Mouse (Mus musculus): Measurements from ENCODE around the gene Flt3.

Flt3 gene

GRCm38 (mm10) chr5:147399843-147400504 lies at the start of gene Flt3:
TSS of gene Flt3 (minus strand) at chr5:147400489.
- Histone ChIP-seq H3K27me3 (ENCODE audit: insufficient read depth, low read length) (peaks cover 47% of the 10 kb centered on the region), H3K36me3 (ENCODE audit: insufficient read depth, low read length) (no peaks in the 10 kb centered on the region), H3K4me3 (replicated peaks; ENCODE audit: low read length) (peak within 1 kb of the TSS; percentile 79), H3K9me3 (ENCODE audit: low read length) (peaks cover 1% of the 10 kb centered on the region; the same call in 1 of the 2 replicates), H3K4me1 (replicated peaks; ENCODE audit: low read depth, low read length) (peaks cover 9% of the 10 kb centered on the region)
- TF ChIP-seq POU5F1 (IDR thresholded peaks at IDR 0.05; ENCODE audit: borderline replicate concordance, low read length) = no peak
- TF ChIP-seq NANOG (IDR thresholded peaks at IDR 0.05; ENCODE audit: borderline replicate concordance, low read length) = no peak
- no peak for TF ChIP-seq CTCF (conservative IDR thresholded peaks at IDR 0.05; ENCODE audit: low read length)

- Histone ChIP-seq H3K9me3 (ENCODE audit: low read length) (no peaks in the 10 kb centered on the region), H3K4me3 (replicated peaks; ENCODE audit: low read length) (no peak overlapping the region), H3K27me3 (ENCODE audit: insufficient read depth, low read length) (no peaks in the 10 kb centered on the region), H3K36me3 (ENCODE audit: insufficient read depth, low read length) (peaks cover 20% of the 10 kb centered on the region), H3K4me1 (replicated peaks; ENCODE audit: low read depth, low read length) (peaks cover 23% of the 10 kb centered on the region)
- TF ChIP-seq NANOG (IDR thresholded peaks at IDR 0.05; ENCODE audit: borderline replicate concordance, low read length) (no peak), POU5F1 (IDR thresholded peaks at IDR 0.05; ENCODE audit: borderline replicate concordance, low read length) (no peak), CTCF (conservative IDR thresholded peaks at IDR 0.05; ENCODE audit: low read length) (no peak)
These were observed 48.6 kb upstream of the Flt3 start for GRCm38 (mm10) chr5:147448933-147449332.

DNA sequence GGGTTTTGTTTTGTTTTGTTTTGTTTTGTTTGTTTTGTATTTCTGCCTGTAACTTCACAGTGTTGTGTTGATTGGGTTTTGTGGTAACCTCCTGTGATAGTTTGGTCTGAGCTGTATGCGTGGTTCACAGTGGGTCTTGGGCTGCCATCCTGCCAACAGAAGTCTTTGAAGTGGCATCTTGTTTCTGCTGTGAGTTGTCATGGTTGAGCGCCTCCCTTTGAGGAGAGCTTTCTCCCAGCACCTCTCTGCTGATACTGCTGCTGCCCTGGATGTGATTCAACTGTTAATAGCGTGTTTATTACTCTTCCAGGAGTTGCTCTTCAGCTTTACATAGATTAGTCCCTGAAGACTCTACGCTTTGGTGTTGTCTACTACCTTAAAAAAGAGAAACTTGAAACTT lies 48.2 kb upstream of the Flt3 start:
- H3K4me3 ChIP-seq (replicated peaks; ENCODE audit: low read length) = no peak overlapping the region

DNA sequence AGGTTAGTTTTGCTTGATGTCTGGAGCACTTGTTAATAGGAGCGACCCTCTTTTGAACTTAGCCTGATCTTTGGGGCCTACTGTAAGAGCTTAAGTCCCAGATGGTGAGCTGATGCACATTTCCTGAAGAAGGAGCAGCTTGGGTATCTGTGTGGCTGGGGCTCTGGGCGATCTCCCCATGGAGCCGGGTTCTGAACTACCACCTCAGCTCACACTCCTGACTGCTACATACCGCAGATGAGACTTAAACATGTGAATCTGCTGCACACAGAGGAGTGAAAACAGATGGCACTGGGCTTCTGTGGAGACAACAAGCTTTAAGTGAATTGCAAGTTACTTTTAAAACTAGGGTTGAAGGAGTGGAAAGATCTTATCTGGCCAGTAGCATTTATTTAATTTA lies 45.0 kb upstream of the Flt3 start:
- Histone ChIP-seq H3K9me3 (ENCODE audit: low read length) (no peaks in the 10 kb centered on the region), H3K27me3 (ENCODE audit: insufficient read depth, low read length) (no peaks in the 10 kb centered on the region), H3K36me3 (ENCODE audit: insufficient read depth, low read length) (peaks cover 7% of the 10 kb centered on the region; the same call in 1 of the 2 replicates), H3K4me3 (replicated peaks; ENCODE audit: low read length) (no peak overlapping the region), H3K4me1 (replicated peaks; ENCODE audit: low read depth, low read length) (peaks cover 50% of the 10 kb centered on the region)
- TF ChIP-seq CTCF (conservative IDR thresholded peaks at IDR 0.05; ENCODE audit: low read length) = no peak
- TF ChIP-seq POU5F1 (IDR thresholded peaks at IDR 0.05; ENCODE audit: borderline replicate concordance, low read length) = no peak
- TF ChIP-seq NANOG (IDR thresholded peaks at IDR 0.05; ENCODE audit: borderline replicate concordance, low read length) = no peak

More for the DNA sequence above, 48.2 kb upstream of the Flt3 start:
- Histone ChIP-seq H3K9me3 (ENCODE audit: low read length) (no peaks in the 10 kb centered on the region), H3K27me3 (ENCODE audit: insufficient read depth, low read length) (no peaks in the 10 kb centered on the region), H3K4me1 (replicated peaks; ENCODE audit: low read depth, low read length) (peaks cover 26% of the 10 kb centered on the region), H3K36me3 (ENCODE audit: insufficient read depth, low read length) (peaks cover 17% of the 10 kb centered on the region)
- TF ChIP-seq NANOG (IDR thresholded peaks at IDR 0.05; ENCODE audit: borderline replicate concordance, low read length) (no peak), POU5F1 (IDR thresholded peaks at IDR 0.05; ENCODE audit: borderline replicate concordance, low read length) (no peak), CTCF (conservative IDR thresholded peaks at IDR 0.05; ENCODE audit: low read length) (no peak)

DNA sequence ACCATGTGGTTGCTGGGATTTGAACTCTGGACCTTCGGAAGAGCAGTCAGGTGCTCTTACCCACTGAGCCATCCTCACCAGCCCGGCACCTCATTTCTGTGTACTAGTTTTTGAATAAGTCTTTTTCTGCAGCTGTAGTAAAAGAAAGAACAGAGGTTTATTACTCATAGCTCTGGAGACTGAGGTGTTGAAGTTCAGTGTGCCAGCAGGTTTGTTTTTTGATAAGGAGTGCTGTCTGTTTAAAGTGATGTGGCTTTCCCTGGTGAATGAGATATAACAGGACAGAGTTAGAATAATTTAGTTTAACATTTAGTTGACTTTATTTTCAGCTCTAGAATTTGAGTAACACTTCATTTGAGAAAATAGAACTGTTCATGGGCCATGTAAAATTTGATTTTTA lies 44.5 kb upstream of the Flt3 start:
- Histone ChIP-seq H3K27me3 (ENCODE audit: insufficient read depth, low read length) (no peaks in the 10 kb centered on the region), H3K36me3 (ENCODE audit: insufficient read depth, low read length) (peaks cover 7% of the 10 kb centered on the region; the same call in 1 of the 2 replicates), H3K4me3 (replicated peaks; ENCODE audit: low read length) (no peak overlapping the region), H3K9me3 (ENCODE audit: low read length) (no peaks in the 10 kb centered on the region), H3K4me1 (replicated peaks; ENCODE audit: low read depth, low read length) (peaks cover 49% of the 10 kb centered on the region)
- TF ChIP-seq POU5F1 (IDR thresholded peaks at IDR 0.05; ENCODE audit: borderline replicate concordance, low read length) (no peak), NANOG (IDR thresholded peaks at IDR 0.05; ENCODE audit: borderline replicate concordance, low read length) (no peak), CTCF (conservative IDR thresholded peaks at IDR 0.05; ENCODE audit: low read length) (no peak)

GRCm38 (mm10) chr5:147444298-147444697 lies 44.0 kb upstream of the Flt3 start:
- peaks cover 45% of the 10 kb centered on the region for H3K4me1 ChIP-seq (replicated peaks; ENCODE audit: low read depth, low read length)
- H3K4me3 ChIP-seq (replicated peaks; ENCODE audit: low read length) = no peak overlapping the region
- H3K27me3 ChIP-seq (ENCODE audit: insufficient read depth, low read length) = no peaks in the 10 kb centered on the region
- no peak for TF ChIP-seq POU5F1 (IDR thresholded peaks at IDR 0.05; ENCODE audit: borderline replicate concordance, low read length)
- TF ChIP-seq CTCF (conservative IDR thresholded peaks at IDR 0.05; ENCODE audit: low read length) = no peak
- TF ChIP-seq NANOG (IDR thresholded peaks at IDR 0.05; ENCODE audit: borderline replicate concordance, low read length) = no peak
- H3K9me3 ChIP-seq (ENCODE audit: low read length) = no peaks in the 10 kb centered on the region
- peaks cover 8% of the 10 kb centered on the region; the same call in 1 of the 2 replicates for H3K36me3 ChIP-seq (ENCODE audit: insufficient read depth, low read length)

DNA sequence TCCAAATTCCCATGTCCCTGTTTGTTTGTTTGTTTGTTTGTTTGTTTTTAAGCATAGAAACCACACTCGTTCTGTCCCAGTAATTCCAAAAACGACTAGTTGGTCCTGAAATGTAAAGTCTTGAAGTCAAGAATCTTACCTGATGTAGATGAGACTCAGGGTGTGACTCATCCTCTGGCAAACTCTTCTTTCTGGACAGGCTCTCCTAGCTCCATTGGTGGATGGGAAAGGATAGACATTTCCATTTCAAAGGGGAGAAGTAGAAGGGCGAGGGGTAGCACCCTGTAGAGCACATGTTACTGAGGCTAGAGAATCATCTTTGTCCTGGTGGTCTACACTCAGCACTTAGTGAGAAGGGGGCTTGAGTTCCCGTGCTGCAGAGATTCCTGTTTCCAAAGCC lies 42.5 kb upstream of the Flt3 start:
- Histone ChIP-seq H3K36me3 (ENCODE audit: insufficient read depth, low read length) (peaks cover 15% of the 10 kb centered on the region), H3K27me3 (ENCODE audit: insufficient read depth, low read length) (no peaks in the 10 kb centered on the region), H3K4me1 (replicated peaks; ENCODE audit: low read depth, low read length) (peaks cover 42% of the 10 kb centered on the region), H3K9me3 (ENCODE audit: low read length) (no peaks in the 10 kb centered on the region), H3K4me3 (replicated peaks; ENCODE audit: low read length) (no peak overlapping the region)
- TF ChIP-seq CTCF (conservative IDR thresholded peaks at IDR 0.05; ENCODE audit: low read length) = no peak
- no peak for TF ChIP-seq NANOG (IDR thresholded peaks at IDR 0.05; ENCODE audit: borderline replicate concordance, low read length)
- no peak for TF ChIP-seq POU5F1 (IDR thresholded peaks at IDR 0.05; ENCODE audit: borderline replicate concordance, low read length)

GRCm38 (mm10) chr5:147441979-147442378 lies 41.7 kb upstream of the Flt3 start:
- Histone ChIP-seq H3K27me3 (ENCODE audit: insufficient read depth, low read length) (no peaks in the 10 kb centered on the region), H3K9me3 (ENCODE audit: low read length) (no peaks in the 10 kb centered on the region), H3K4me1 (replicated peaks; ENCODE audit: low read depth, low read length) (peaks cover 42% of the 10 kb centered on the region), H3K4me3 (replicated peaks; ENCODE audit: low read length) (no peak overlapping the region), H3K36me3 (ENCODE audit: insufficient read depth, low read length) (peaks cover 15% of the 10 kb centered on the region)
- TF ChIP-seq POU5F1 (IDR thresholded peaks at IDR 0.05; ENCODE audit: borderline replicate concordance, low read length) = no peak
- TF ChIP-seq NANOG (IDR thresholded peaks at IDR 0.05; ENCODE audit: borderline replicate concordance, low read length) = no peak

Data from E14TG2a.4 (cell line).